Mouse (Mus musculus) ovary, postnatal 36 days (tissue): ENCODE measurements at regions not wholly inside any gene's neighbourhood (a gene's known extent, or its start where the extent isn't known, plus 50 kb on each side); places are given as distances from the start of the nearest gene placed in this dataset.

ENCODE experiments used
- DNase-seq: peaks from one replicate; pipeline ENCODE4 v3.0.0; 2022; ENCODE audit warnings: low spot score, mixed read lengths

GRCm38 (mm10) chr2:48465483-48465882, 348.4 kb upstream of the Acvr2a start:
- no peak for DNase-seq

- no peak for DNase-seq
These were observed 345.0 kb upstream of the Acvr2a start for GRCm38 (mm10) chr2:48468895-48469294.

- DNase-seq: no peak
These were observed 344.6 kb upstream of the Acvr2a start for GRCm38 (mm10) chr2:48469357-48469756.

GRCm38 (mm10) chr2:48473102-48473501, 340.8 kb upstream of the Acvr2a start:
- DNase-seq: no peak

GRCm38 (mm10) chr2:48474642-48475041, 339.3 kb upstream of the Acvr2a start:
- no peak for DNase-seq

- DNase-seq: no peak
These were observed 337.1 kb upstream of the Acvr2a start for GRCm38 (mm10) chr2:48476777-48477176.

- DNase-seq: no peak
These were observed 336.6 kb upstream of the Acvr2a start for GRCm38 (mm10) chr2:48477336-48477735.

- DNase-seq: peak; percentile 14
These were observed 334.3 kb upstream of the Acvr2a start for GRCm38 (mm10) chr2:48479601-48480000.

- DNase-seq: no peak
These were observed 333.3 kb upstream of the Acvr2a start for GRCm38 (mm10) chr2:48480428-48481191.

GRCm38 (mm10) chr2:48481209-48481742, 332.6 kb upstream of the Acvr2a start:
- DNase-seq: no peak

GRCm38 (mm10) chr2:48493574-48493973, 320.3 kb upstream of the Acvr2a start:
- no peak for DNase-seq

- no peak for DNase-seq
These were observed 319.8 kb upstream of the Acvr2a start for GRCm38 (mm10) chr2:48494065-48494464.

- DNase-seq: no peak
These were observed 319.3 kb upstream of the Acvr2a start for GRCm38 (mm10) chr2:48494632-48495031.

- DNase-seq: no peak
These were observed 315.7 kb upstream of the Acvr2a start for GRCm38 (mm10) chr2:48498047-48498723.

- DNase-seq: no peak
These were observed 314.5 kb upstream of the Acvr2a start for GRCm38 (mm10) chr2:48499396-48499795.

- no peak for DNase-seq
These were observed 312.5 kb upstream of the Acvr2a start for GRCm38 (mm10) chr2:48501387-48501786.

- no peak for DNase-seq
These were observed 300.1 kb upstream of the Acvr2a start for GRCm38 (mm10) chr2:48513848-48514247.

- no peak for DNase-seq
These were observed 294.0 kb upstream of the Acvr2a start for GRCm38 (mm10) chr2:48519838-48520404.

GRCm38 (mm10) chr2:48520535-48520971, 293.4 kb upstream of the Acvr2a start:
- no peak for DNase-seq

- DNase-seq: no peak
These were observed 278.5 kb upstream of the Acvr2a start for GRCm38 (mm10) chr2:48535453-48535852.

GRCm38 (mm10) chr2:48536930-48537329, 277.0 kb upstream of the Acvr2a start:
- DNase-seq: no peak

- DNase-seq: no peak
These were observed 275.1 kb upstream of the Acvr2a start for GRCm38 (mm10) chr2:48538668-48539341.
